Mouse (Mus musculus) thymus, adult 2 months (tissue): ENCODE data around the gene Ubash3a.

Experiments
- CTCF ChIP-seq: fragments of 200-500 bp; IDR thresholded peaks from 2 replicates; pipeline ENCODE4 v1.5.1; 2012; ENCODE audit warnings: mild to moderate bottlenecking, control low read depth, low read length, moderate library complexity, borderline replicate concordance; ENCODE audit not compliant: control insufficient read depth, poor library complexity, insufficient read depth; ENCODE audit errors: extremely low read depth
- POLR2A ChIP-seq: fragments of 200-500 bp; IDR thresholded peaks from 2 replicates; pipeline ENCODE4 v1.6.1; 2012; ENCODE audit warnings: mild to moderate bottlenecking, low read length, control low read depth, moderate library complexity; ENCODE audit not compliant: control insufficient read depth, poor library complexity, insufficient read depth; ENCODE audit errors: extremely low read depth

GRCm38 (mm10) chr17:31231780-31232179 is 24.1 kb downstream of the Ubash3a start:
- TF ChIP-seq CTCF = no peak
- TF ChIP-seq POLR2A = no peak
